Mouse (Mus musculus) left cerebral cortex, postnatal 10 days (tissue): ENCODE measurements at regions not wholly inside any gene's neighbourhood (a gene's known extent, or its start where the extent isn't known, plus 50 kb on each side); places are given as distances from the start of the nearest gene placed in this dataset.

ENCODE experiments used
- DNase-seq, 2 experiments: peaks; one replicate each; pipeline ENCODE4 v3.0.0; 2021 to 2022; ENCODE audit warnings: low spot score in 2 of 2, mixed read lengths in 1 of 2; ENCODE audit errors: extremely low spot score in 1 of 2
- intact Hi-C: fragments of 180-260 bp; cut with DNase I; formaldehyde crosslinking; loops from one replicate; pipeline ENCODE4 v1.15.1; 2025

DNA sequence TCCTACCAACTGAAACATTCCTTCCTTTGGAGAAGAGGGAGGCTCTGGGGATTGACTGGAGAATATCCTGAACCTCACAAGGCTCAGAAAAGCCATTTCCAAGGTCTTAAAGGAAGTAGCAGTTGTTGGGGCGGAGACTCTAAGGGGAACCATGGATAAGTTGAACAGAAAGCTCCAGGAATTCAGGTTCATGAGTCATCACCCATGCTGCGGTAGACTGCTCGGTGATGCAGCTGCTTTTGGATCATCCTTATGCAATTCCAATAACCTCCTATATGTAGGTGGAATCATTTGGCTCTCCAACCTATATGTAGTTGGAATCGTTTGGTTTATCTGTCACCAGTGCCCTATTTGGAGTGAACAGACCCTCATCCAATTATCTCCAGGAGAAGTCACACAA is 137.6 kb downstream of the Insig2 start:
- intact Hi-C loops, result no loop called here
- no peak for DNase-seq

DNA sequence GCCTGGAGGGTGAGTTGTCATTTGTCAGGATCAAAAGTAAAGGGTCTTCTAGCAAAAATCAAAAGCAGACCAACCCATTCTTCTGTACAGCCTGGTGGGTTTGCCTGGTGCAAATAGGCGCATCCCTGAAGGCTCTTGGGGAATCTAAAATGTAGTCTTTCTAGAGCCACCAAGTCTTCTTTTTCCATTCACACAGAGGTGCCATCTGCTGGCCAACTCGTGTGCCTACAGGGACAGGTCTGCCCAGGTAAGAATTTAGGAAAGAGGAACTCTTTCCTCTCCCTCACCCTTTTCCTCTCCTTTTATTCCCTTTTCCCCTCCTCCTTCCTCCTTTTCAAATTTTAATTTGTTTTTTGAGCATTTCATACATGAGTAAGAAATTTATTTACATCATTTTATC is 116.5 kb downstream of the Insig2 start:
- DNase-seq, result no peak
- intact Hi-C loops, result no loop called here

DNA sequence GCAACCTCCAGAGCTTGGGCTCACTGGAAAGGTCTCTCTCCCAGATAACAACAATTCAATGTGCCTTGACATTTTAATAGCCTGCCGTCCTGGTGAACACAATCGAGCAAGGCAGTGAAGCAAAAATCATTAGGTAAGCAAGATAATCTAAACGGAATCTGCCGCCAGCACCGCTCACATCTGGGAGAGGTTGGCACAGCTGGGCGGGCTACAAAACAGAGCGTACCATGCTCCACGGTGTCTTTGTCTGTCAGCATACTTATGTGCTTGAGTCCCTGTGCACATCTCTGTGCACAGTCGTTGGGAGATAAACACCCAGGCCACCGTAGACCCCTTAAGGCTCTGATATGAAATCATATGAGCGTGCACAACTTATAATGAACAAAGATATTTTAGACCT is 108.1 kb downstream of the Insig2 start:
- intact Hi-C loops, result no loop called here
- no peak for DNase-seq

DNA sequence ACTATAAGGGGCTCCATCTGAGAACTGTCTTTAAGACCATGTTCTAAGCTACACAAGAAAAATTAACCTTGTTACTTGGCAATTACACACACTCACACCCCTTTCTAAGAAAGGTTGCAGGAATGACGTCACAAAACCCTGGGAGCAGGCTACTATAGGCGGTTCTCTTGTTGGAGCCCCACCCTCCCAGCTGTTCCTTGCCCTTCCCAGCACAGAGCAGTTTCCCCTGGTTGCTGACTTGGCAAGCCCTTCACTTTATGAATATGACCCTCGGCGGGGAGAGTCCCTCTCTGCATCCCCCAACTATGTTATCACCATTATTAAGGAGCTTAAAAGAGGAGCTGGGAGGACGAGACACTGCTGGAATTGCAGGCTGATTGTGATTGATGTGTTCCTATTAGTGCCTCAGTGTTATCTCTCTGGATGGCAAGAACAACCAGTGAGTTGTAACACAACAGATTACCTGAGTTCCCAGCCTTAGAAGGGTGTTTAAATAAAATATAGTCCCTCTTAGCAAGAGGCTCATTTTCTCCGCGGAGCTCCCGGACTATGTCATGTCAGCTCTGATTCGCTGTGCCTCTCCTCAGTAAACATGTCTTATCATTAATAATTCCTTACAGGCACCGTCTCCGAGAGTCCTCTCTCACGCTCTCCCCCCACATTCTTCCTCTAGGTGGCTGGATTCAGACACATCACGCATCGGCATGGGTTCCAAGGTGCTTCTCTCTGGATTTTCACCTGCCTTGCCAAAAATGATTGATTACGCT is 105.7 kb downstream of the Insig2 start:
- intact Hi-C loops, result no loop called here
- no peak for DNase-seq

DNA sequence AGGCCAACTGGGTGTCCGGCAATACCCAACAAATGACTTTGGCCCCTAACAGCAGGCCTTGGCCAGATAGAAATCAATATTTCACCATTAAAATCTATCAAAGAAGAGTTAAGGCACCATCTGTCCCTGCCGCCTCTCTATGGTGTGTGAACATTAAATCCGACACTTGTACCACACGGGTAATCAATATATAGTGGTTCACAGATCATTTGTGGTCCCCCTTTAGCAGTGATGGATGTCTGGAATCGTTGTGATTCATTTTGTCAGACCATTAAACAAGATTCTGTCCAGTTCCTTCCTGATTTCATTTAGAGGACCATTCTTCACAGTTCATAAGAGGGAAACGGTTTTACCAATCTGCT is 105.2 kb downstream of the Insig2 start:
- no peak for DNase-seq
- intact Hi-C loops, result no loop called here

DNA sequence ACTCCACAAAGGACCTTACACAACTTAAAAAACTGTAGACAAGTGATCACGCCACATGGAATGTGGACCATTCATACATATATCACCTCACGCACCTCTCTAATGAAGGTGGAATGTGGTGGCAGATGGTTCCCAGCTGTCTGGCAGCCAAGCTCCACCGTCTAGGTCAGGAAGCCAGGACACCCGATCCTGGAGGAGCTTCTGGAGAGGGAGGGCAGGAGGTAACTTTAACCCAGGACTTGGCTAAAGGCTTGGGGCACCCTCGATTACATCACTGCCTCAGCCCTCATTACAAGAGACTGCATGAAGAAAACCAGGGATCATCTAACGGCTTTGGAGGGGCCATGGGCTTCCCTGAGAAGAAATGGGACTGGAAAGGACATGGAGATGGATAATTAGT is 88.8 kb downstream of the Insig2 start:
- intact Hi-C loops, result no loop called here
- DNase-seq, result no peak

DNA sequence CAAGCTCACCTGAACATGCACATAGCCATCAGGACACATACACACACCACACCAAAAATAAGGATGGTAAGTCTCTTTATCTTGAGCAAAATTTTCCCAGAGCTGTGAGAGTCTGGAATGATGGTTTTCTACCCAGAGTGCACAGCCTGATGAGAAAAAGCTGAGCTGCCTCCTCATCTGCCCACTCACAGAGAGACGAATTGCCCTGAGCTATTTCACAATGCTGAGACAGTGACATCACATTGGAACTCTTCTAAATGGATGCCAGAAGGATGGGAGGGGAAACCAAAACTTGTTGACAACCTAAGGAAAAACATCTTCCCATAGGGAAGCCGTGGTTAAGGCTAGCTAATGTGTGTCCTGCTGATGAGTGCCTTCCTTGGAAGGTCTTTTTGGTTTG is 84.8 kb downstream of the Insig2 start:
- no peak for DNase-seq
- intact Hi-C loops, result loop anchor here (5.0 kb wide), 1 partner anchor 155 kb away; no protein-coding TSS in a partner anchor

DNA sequence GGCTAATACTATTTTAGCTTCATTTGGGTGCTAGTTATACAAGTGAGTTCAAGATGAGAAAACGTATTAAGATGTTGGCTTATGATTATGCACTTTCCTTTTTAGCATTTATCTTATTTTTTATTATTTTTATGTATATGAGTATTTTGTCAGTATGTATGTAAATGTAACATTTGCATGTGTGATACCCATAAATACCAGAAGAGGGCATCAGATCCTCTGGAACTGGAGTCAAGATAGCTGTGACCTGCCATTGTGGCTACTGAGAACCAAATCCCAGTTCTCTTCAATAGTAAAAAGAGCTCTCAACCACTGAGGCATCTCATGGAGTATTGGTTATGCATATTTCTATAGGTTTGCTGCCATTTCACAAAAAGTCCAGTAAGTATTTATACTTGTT is 83.3 kb downstream of the Insig2 start:
- DNase-seq, result no peak
- intact Hi-C loops, result loop anchor here (5.0 kb wide), 1 partner anchor 153 kb away; no protein-coding TSS in a partner anchor

DNA sequence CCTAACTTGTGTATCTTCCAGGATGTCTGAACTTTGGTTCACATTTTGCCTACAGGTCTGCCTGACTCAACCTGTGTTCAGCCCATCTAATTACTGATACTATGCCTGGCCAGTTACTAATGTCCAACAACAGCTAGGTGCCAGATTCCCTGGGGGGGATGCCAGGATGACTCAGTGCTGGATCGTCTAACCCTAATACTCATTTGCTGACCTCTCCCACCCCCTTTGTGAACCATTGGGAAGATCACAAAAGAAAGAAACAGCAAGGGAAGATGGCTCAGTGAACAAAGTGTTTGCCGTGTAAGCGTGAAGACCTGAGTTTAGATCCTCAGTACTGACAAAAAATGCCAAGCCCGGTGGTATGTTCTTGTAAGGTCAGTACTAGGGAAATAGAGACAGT is 81.7 kb downstream of the Insig2 start:
- no peak for DNase-seq
- intact Hi-C loops, result no loop called here

DNA sequence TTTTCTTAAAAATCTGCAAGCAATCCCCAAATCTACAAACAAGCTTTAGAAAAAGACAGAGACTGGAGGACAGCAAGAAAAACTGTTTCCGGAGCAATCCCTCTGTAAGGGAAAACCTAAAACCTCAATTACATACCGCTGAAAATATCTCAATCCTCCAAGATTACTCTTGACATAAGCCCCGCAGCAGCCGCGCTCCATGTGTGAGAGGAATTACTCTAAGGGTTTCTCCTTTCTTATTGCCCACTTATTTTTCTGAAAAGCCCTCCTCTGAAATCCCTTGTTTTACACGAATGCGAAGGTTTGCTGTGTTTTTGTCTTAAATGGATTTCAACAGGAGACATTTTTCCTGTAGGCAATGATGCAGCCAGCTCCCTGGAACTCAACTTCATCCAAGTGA is 80.3 kb downstream of the Insig2 start:
- intact Hi-C loops, result no loop called here
- no peak for DNase-seq

DNA sequence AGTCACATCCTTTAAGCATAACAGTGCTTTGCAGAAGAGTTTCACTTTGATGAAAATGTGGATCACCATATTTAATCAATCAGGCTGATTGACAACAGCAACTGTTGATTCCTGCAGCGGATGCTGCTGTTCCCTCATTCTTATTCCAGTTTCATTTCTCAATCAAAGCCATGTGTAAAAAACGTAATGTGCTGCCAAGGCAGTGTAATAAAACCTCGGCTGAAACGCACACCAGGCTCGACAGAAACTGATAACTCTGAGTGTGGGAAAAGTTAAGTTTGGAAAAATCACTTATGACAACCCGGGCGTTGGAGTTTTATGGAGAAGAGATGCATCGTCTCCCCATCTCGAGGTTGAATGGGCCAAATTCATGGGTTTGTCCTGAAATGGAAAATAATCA is 78.2 kb downstream of the Insig2 start:
- DNase-seq, result no peak
- intact Hi-C loops, result no loop called here
